Mouse (Mus musculus) embryonic fibroblast, embryonic 13.5 days (primary cell): ENCODE data around the gene Adora1.

Experiments
- CTCF ChIP-seq: IDR thresholded peaks from 2 replicates; pipeline ENCODE4 v1.5.1; 2011; ENCODE audit warnings: mild to moderate bottlenecking, control low read depth, low read length, moderate library complexity, borderline replicate concordance; ENCODE audit not compliant: insufficient read depth
- POLR2A ChIP-seq: IDR thresholded peaks from 2 replicates; pipeline ENCODE4 v1.6.1; 2011; ENCODE audit warnings: low read depth, mild to moderate bottlenecking, control low read depth, low read length, moderate library complexity

DNA sequence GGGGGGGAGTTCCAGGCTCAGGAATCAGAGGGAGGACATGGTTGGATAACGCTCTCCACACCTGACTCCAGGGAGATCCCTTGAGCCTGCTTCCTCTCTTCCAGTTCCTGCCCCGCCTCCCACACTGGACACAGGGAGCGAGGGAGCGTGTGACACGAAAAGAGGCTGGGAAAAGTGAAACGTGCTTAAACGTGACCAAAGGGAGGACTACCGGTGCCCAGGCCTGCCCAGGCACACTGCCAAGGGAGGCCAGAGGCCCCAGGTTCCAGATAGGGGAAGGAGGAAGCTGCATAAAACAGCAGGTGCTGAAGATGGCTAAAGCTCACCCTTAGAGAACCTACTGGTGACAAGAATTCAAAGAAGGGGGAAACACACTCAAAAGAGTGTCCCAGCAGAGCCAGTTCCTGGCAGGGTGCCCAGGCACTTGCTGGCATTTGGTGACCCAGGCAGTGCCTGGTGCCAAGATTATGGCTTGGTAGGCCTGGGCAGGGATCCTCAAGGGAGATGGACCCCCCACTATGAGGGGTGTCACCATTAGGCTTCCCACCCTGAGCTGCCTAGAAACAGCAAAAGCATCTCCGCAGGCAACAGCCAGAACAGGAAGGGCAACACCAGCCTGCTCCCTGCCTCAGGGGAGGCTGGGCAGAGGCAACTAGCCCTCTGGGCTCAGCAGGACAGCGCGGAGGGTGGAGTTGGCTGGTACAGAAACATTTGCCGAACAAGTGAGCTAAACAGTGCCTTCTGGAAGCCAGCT is 2.3 kb downstream of the Adora1 start:
- no peak for TF ChIP-seq CTCF
- no peak for TF ChIP-seq POLR2A
